Mouse (Mus musculus) gastrocnemius, adult 2 months (tissue): ENCODE data around the gene Zim1. TPM values are rescaled to one million over a fixed set of nuclear protein-coding genes. Genes with fewer than 3 reads are reported as not detected.

ENCODE experiments used
- DNase-seq: peaks from one replicate; pipeline ENCODE4 v3.0.0; 2022
- H3K27ac ChIP-seq: fragments of 200-600 bp; 2 replicates; pipeline ENCODE4 v1.8.1; 2022; ENCODE audit warnings: mild to moderate bottlenecking
- H3K4me3 ChIP-seq: fragments of 200-600 bp; 2 replicates; pipeline ENCODE4 v1.8.1; 2022; ENCODE audit warnings: mild to moderate bottlenecking, moderate library complexity
- CTCF ChIP-seq: fragments of 200-600 bp; IDR thresholded peaks from 2 replicates; pipeline ENCODE4 v1.8.1; 2022; ENCODE audit warnings: antibody characterized with exemption, mild to moderate bottlenecking, moderate library complexity
- intact Hi-C: fragments of 180-260 bp; cut with DNase I; formaldehyde crosslinking; loops from one replicate; pipeline ENCODE4 v1.15.1; 2025
- long read RNA-seq, 2 experiments: library from polyadenylated mRNA; stranded (forward); transcript quantifications; one replicate each; pipeline ENCODE4 v2.0.0; 2021
- total RNA-seq, 2 experiments: library from RNA; stranded (reverse); gene quantifications; 2 replicates each; pipeline ENCODE4 v1.2.3; 2021

Gene Zim1
- total RNA-seq, result 1 to 10 TPM; 2.8 to 3.3 TPM
- long read RNA-seq, experiment 1, result 0 reads
- long read RNA-seq, experiment 2, result 0 reads

DNA sequence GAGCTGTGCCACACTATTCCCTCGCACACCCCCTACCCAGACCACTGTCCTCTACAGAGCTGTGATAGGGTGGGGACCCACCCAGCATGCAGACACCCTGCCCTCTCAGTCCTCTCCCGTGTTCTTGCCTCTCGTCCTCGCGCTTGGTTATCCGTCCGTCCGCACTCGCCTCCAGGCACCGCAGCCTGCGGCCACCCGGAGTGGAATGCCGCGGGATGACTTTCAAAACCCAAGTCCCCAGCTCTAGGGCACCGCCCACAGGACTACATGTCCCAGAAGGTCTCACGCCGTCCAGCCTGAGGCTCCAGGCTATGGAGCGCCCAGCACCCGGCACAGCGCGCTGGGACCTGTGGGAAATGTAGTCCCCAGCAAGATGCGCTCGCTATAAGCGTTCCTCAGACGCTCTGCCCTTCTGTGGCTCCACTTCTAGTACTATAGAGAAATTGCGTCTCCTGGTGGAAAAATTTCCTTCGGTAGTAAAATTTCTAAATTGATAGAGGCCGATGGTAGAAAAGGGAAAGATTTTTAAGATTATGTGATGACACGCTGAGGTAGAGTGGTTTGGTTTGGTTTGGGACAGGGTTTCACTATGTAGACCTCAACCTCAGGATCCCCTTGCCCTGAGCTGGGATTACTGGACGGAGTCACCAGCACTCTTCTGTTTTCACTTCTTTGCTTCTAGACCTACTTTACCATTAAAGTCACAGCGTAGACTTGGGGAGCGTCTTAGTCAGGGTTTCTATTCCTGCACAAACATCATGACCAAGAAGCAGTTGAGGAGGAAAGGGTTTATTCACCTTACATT, at the start of gene Zim1:
TSS of gene Zim1 (minus strand) at position 210 of the 805 bp plus-strand sequence.
- H3K27ac ChIP-seq, result peak within 1 kb of the TSS; percentile 63
- peak; percentile 93 for DNase-seq
- intact Hi-C loops, result loop anchor here (10.0 kb wide), 2 partner anchors 332 to 428 kb away; partner anchors contain the start of genes Zfp78 and Zfp954
- TF ChIP-seq CTCF, result no peak
- H3K4me3 ChIP-seq, result peak within 1 kb of the TSS; percentile 74

- intact Hi-C loops, result no loop called here
- DNase-seq, result no peak
- Histone ChIP-seq H3K4me3 (no peak overlapping the region), H3K27ac (peak overlapping the region; percentile 10; the same call in 1 of the 2 replicates)
- no peak for TF ChIP-seq CTCF
These were observed 48.1 kb upstream of the Zim1 start for GRCm38 (mm10) chr7:6744281-6744904.

GRCm38 (mm10) chr7:6736060-6736459, 39.8 kb upstream of the Zim1 start:
- no peak overlapping the region for H3K27ac ChIP-seq
- H3K4me3 ChIP-seq, result no peak overlapping the region
- no peak for DNase-seq
- no peak for TF ChIP-seq CTCF
- intact Hi-C loops, result no loop called here

DNA sequence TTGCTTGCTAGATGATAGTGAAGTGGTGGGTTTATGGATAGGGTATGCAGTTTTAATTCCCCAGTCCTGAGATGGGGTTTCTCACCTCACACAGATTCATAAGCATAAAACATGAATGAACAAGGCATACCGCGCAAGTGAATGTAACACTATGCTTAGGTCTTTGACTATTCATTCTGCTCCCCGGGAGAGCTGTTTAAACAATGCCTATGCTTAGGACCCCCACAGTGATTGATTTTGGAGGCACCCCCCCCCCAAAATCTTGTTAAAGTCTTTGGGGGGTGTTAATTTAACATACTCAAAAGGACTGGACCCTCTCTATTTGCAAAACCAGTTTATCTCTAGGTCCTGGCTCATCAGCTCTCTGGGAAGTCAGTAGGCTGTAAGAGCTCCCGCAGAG, 35.7 kb upstream of the Zim1 start:
- TF ChIP-seq CTCF, result no peak
- H3K27ac ChIP-seq, result no peak overlapping the region
- intact Hi-C loops, result loop anchor here (2.0 to 5.0 kb wide), 2 partner anchors 95 to 187 kb away; no protein-coding TSS in a partner anchor
- DNase-seq, result no peak
- no peak overlapping the region for H3K4me3 ChIP-seq

- Histone ChIP-seq H3K27ac (no peak overlapping the region), H3K4me3 (no peak overlapping the region)
- intact Hi-C loops, result loop anchor here (2.0 to 5.0 kb wide), 2 partner anchors 96 to 187 kb away; no protein-coding TSS in a partner anchor
- TF ChIP-seq CTCF, result no peak
- no peak for DNase-seq
These were observed 35.1 kb upstream of the Zim1 start for GRCm38 (mm10) chr7:6731373-6731772.

- Histone ChIP-seq H3K4me3 (peak overlapping the region; percentile 81), H3K27ac (peak overlapping the region; percentile 24; the same call in 1 of the 2 replicates)
- TF ChIP-seq CTCF, result no peak
- no peak for DNase-seq
- intact Hi-C loops, result loop anchor here (2.0 to 5.0 kb wide), 2 partner anchors 96 to 188 kb away; no protein-coding TSS in a partner anchor
These were observed 34.6 kb upstream of the Zim1 start for GRCm38 (mm10) chr7:6730801-6731200.

DNA sequence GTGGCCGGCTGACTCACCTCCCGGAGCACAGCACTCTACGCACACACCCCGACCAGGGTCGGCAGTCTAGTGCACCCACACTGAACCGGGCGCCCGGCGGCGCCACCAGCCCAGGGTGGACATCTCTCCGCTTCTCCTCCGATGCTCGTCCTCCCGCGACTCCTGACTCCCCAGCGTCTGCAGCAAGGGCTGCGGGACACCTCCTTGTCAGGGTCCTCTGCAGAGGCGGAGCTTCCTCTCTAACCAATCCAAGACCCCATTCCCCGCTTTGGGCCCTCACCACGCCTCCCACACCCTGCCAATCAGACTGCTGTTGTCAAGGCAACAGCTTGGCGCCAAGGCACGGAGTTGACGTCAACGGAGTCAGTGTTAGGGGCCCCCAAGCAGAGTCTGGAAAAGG, 34.0 kb upstream of the Zim1 start, which contains the start of the genes Peg3 and Usp29:
TSS of gene Peg3 (minus strand) at position 191 of the 400 bp plus-strand sequence.
TSS of gene Usp29 (plus strand) at position 338 of the 400 bp plus-strand sequence.
- TF ChIP-seq CTCF, result peak; percentile 33; the same call in 1 of the 2 replicates
- H3K27ac ChIP-seq, result peak within 1 kb of the TSS; percentile 95
- H3K4me3 ChIP-seq, result peak within 1 kb of the TSS; percentile 81
- peak; percentile 86 for DNase-seq
- intact Hi-C loops, result loop anchor here (2.0 to 5.0 kb wide), 2 partner anchors 97 to 189 kb away; no protein-coding TSS in a partner anchor

DNA sequence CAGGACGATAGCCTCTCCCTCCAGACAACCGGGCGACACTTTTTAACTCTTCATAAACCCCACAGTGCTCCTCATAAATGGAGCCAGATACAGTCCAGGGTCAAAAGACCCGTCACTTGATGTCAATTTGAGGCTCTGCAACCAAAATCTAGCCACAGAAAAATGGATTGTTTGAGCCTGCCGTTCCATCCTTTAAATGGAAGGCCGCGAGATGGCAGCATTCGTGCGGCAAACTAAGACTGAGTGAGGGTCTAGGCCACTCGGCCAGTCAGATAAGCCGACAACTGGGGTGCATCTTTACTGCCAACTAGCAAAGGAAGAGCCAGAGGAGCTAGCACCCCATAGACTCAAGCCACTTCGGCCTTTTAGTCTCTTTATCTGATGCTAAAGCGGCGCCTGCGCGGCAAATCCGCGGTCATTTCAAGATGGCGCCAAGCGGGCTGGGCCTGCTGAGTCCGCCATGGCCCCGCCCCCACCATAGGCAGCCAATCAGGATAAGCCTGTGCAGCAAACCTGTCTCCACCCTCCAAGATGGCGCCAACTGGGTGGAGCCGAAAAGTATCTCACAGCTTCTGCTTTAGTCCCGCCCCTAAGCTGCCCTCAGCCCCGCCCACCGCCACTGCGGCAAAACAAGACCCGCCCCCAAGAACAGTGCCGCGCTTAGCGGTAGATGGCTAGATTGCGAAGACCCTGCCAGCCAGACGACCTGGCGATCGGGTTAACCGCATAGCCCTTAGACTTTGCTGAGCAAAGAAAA, 33.0 kb upstream of the Zim1 start:
- Histone ChIP-seq H3K4me3 (peak overlapping the region; percentile 81), H3K27ac (peak overlapping the region; percentile 95)
- peak; percentile 56 for TF ChIP-seq CTCF
- intact Hi-C loops, result loop anchor here (5.0 kb wide), 1 partner anchor 367 kb away; the partner anchor contains the start of gene Zfp78
- peak; percentile 98 for DNase-seq

DNA sequence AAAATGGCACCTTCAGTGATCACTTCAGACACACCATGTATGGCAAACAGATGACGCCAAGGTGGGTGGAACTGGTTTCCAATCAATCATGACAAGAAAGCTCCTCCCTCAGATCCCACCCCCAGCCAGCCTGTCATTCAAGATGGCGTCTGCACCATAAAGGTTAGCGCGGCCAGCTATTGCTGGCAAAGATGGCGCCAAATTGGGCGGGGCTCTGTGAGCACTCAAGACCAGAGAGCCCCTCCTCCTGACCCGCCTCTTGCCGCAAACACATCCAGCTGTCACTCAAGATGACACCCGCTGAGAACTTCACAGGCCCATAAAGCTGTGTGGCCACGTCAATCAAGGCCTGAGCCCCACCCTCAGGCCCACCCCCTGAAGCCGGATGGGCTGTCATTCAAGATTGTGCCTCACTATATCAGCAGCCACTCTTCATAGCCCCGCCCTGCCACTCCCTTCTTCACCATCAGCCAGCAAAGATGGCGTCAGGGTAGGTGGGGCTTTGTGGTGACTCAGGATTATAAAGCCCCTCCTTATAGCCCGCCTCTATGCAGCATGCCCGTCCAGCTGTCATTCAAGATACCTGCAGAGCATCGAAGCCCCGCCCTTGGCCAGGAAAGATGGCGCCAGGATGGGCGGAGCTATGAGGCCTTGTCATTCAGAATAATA, 32.1 kb upstream of the Zim1 start:
- intact Hi-C loops, result loop anchor here (5.0 kb wide), 1 partner anchor 366 kb away; the partner anchor contains the start of gene Zfp78
- Histone ChIP-seq H3K27ac (peak overlapping the region; percentile 95), H3K4me3 (peak overlapping the region; percentile 81)
- DNase-seq, result peak; percentile 94
- TF ChIP-seq CTCF, result no peak

GRCm38 (mm10) chr7:6727351-6728121, 31.3 kb upstream of the Zim1 start:
- peak; percentile 91 for DNase-seq
- TF ChIP-seq CTCF, result peak; percentile 62
- Histone ChIP-seq H3K4me3 (peak overlapping the region; percentile 81), H3K27ac (peak overlapping the region; percentile 95)
- intact Hi-C loops, result loop anchor here (5.0 kb wide), 1 partner anchor 365 kb away; the partner anchor contains the start of gene Zfp78

DNA sequence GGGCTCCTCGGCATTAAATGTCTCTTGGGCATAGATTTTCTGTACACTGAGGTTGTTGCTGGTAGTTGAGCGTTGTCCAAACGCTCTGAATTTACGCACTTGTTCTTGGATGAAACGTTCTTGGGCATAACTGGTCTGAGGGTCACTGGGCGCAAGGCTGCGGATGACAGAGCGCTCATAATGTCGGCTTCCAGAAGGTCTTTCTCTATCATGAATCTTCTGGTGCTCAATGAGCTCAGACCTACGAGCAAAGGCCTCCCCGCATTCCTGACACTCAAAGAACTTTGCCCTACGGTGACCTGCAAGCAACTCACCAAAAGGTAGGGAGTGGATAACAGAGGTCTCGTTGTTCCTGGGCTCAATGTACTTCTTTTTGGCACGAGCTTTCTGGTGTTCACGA, 13.1 kb upstream of the Zim1 start:
- intact Hi-C loops, result no loop called here
- Histone ChIP-seq H3K4me3 (no peak overlapping the region), H3K27ac (no peak overlapping the region)
- DNase-seq, result no peak
- no peak for TF ChIP-seq CTCF
